Mouse (Mus musculus) kidney, postnatal 14 days (tissue): ENCODE results near the gene Scaf8.

Experiments
- DNase-seq: peaks from one replicate; pipeline ENCODE4 v3.0.0; 2022; ENCODE audit warnings: mixed read lengths

The Scaf8 gene

DNA sequence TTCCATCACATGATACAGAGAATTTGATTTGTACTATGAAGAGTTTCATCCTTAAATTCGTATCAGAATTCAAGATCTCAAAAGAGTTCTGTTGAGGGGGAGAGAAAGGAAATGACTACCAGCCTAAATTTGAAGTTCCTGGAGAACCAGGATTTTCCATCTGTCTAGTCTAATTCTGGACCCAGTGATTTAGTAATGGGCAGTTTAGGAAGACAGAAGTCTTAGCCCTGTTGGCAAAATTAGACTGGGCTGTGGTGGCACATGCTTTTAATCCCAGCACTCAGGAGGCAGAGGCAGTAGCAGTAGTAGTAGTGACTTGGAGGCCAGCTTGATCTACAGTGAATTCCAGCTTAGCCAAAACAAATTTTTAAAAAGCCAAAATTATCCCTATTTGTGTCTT is 93.7 kb downstream of the Scaf8 start:
- no peak for DNase-seq

GRCm38 (mm10) chr17:3209581-3209980 is 94.8 kb downstream of the Scaf8 start:
- no peak for DNase-seq

- DNase-seq = no peak
These were observed 95.4 kb downstream of the Scaf8 start for GRCm38 (mm10) chr17:3210134-3210533.

- no peak for DNase-seq
These were observed 97.3 kb downstream of the Scaf8 start for GRCm38 (mm10) chr17:3212105-3212504.

DNA sequence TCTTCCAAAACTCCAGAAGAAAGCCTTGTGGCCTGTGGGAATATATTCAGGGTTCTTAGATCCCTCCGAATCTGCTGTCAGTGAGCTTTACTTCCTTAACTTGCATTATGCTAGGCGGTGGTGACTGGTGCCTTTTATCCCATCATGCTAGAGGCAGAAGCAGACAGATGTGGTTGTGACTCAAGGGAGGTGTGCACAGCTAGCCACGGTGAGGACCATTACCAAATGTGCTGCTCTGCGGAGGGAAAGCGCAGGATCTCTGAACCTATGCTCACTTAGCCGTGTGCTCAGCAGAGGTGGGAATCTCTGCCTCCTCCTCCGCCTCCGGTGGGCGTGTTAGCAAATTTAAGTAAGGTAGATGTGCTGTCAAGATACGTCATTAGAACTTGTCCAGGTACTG is 98.1 kb downstream of the Scaf8 start:
- no peak for DNase-seq

GRCm38 (mm10) chr17:3214852-3215251 is 100.1 kb downstream of the Scaf8 start:
- no peak for DNase-seq

GRCm38 (mm10) chr17:3217023-3217422 is 102.3 kb downstream of the Scaf8 start:
- no peak for DNase-seq

GRCm38 (mm10) chr17:3218364-3218763 is 103.6 kb downstream of the Scaf8 start:
- peak; percentile 62 for DNase-seq

DNA sequence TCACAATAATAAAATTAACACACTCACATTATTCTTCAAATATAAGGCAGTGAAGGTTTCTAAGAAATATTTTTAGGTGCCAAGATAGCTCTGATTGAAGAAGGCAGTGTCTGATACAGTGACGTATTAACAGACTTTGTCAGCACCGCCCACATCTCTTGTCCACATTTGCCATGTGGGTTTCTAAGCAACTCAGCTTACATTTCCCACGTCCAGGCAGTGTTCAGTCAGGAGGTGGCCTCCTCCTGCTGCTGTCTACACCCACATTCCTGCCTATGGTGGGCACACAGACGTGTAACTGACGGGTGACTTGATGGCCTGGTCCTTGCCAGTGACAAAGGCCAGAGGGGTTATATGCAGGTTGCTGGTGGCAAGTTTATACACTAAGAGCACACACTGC is 104.1 kb downstream of the Scaf8 start:
- peak; percentile 30 for DNase-seq

- DNase-seq = no peak
These were observed 105.4 kb downstream of the Scaf8 start for GRCm38 (mm10) chr17:3220201-3220600.

GRCm38 (mm10) chr17:3223071-3223470 is 108.3 kb downstream of the Scaf8 start:
- no peak for DNase-seq

GRCm38 (mm10) chr17:3223721-3224120 is 108.9 kb downstream of the Scaf8 start:
- no peak for DNase-seq

GRCm38 (mm10) chr17:3224383-3225106 is 109.8 kb downstream of the Scaf8 start:
- DNase-seq = peak; percentile 90

- peak; percentile 57 for DNase-seq
These were observed 115.6 kb downstream of the Scaf8 start for GRCm38 (mm10) chr17:3230231-3231000.

- no peak for DNase-seq
These were observed 117.9 kb downstream of the Scaf8 start for GRCm38 (mm10) chr17:3232626-3233025.

- no peak for DNase-seq
These were observed 128.9 kb downstream of the Scaf8 start for GRCm38 (mm10) chr17:3243672-3244071.

DNA sequence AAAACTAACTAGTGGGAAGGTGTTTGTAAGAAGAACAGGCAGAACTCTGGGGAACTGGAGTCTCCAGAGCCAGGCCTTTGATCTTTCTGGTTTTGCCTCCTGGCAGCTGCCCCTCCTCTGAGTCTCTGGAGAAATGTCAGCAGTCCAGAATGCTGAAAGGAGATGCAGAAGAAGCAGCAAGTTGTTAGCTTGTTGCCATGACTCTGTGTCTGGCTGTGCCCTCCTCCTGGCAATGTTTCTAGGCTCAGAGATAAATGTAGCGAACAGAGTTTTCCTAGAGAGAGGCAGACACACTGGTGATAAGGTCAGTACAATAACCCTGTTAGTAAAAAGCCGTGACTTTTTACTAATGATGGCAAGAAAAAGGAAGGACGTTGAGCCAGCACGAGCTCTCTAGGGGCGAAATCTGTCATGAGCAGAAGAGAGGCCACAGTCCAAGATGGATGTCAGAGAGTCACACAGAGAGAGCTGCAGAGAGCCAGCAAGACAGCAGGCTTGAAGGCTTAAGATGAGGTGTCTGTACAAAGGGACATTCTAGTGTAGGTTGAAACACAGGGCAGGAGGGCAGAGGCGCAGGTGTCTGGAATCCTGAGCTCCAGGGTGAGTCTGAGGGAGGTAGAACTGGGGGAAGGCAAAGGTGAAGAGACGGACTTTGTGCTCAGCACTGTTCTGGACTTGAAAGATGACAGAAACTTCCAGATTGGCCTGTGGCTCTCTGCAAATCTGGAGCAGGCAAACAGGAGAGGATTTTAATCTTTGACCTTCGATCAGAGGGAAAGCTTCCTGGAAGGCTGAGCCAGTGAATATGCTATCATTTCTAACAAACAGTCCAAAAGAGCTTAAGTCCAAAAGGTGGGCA is 130.3 kb downstream of the Scaf8 start:
- DNase-seq = peak; percentile 76

DNA sequence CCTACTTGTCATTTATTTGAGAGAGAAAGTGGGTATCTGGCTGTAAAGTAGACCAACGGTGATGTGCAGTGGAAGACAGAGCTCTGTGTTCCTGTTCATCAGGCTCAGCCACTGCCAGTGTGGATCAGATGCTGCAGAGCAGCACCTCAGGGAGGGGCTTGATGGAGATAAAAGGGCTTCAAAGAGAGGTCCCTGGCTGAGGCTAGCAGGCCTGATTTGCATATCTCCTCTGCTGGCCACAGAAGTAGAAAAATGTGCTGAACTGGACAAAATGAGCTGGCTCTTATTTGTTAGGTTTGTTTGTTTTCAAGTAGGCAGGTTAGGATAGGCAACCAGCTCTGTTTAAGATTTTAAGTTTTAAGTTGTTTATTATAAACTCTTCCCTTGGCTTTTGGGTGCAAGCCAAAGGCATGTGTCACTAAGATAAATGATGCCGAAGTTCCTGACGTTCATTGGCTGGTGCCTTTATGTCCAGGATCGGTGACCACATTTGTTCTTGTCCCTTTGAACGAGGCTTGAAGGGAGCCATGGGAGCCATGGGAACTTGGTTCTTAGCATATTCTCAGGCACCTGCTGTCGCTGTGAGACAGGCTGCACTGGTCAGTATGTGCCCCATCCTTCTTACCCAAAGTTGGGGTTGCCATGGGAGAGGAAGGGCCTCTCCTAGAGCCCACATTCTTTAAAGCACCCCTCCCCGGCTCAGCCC is 132.0 kb downstream of the Scaf8 start:
- DNase-seq = peak; percentile 54
